Mouse (Mus musculus) hindbrain, embryonic 14.5 days (tissue): ENCODE results near the gene Tmem121b. TPM values are rescaled to one million over a fixed set of nuclear protein-coding genes. Genes with fewer than 3 reads are reported as not detected.

Source experiments
- ATAC-seq: fragments of 200-750 bp; cut with Nextera tagmentation; 2 replicates; pipeline ENCODE4 v1.8.0; 2017; ENCODE audit warnings: moderate number of reproducible peaks, mild to moderate bottlenecking, moderate TSS enrichment, moderate library complexity; ENCODE audit not compliant: low FRiP score
- DNase-seq: peaks from one replicate; pipeline ENCODE4 v3.0.0-alpha.2; 2015; ENCODE audit warnings: low spot score
- H3K27ac ChIP-seq: fragments of 300-500 bp; sonication (generic); 2 replicates; pipeline ENCODE4 v1.5.1; 2014; ENCODE audit warnings: mild to moderate bottlenecking, moderate library complexity
- H3K27me3 ChIP-seq: fragments of 300-500 bp; sonication (generic); 2 replicates; pipeline ENCODE4 v1.6.1; 2014; ENCODE audit warnings: mild to moderate bottlenecking, low read length, mixed read lengths; ENCODE audit not compliant: control insufficient read depth, insufficient read depth
- H3K36me3 ChIP-seq: fragments of 300-500 bp; sonication (generic); replicated peaks from 2 replicates; pipeline ENCODE4 v1.6.1; 2014; ENCODE audit not compliant: control insufficient read depth, insufficient read depth
- H3K4me1 ChIP-seq: fragments of 300-500 bp; sonication (generic); replicated peaks from 2 replicates; pipeline ENCODE4 v1.6.1; 2014; ENCODE audit warnings: antibody characterized with exemption, low read length, mixed read lengths; ENCODE audit not compliant: control insufficient read depth, insufficient read depth
- H3K4me2 ChIP-seq: fragments of 300-500 bp; sonication (generic); replicated peaks from 2 replicates; pipeline ENCODE4 v1.6.1; 2014; ENCODE audit warnings: mild to moderate bottlenecking, moderate library complexity
- H3K4me3 ChIP-seq: fragments of 300-500 bp; sonication (generic); replicated peaks from 2 replicates; pipeline ENCODE4 v1.5.1; 2014; ENCODE audit warnings: mild to moderate bottlenecking, low read length
- H3K9ac ChIP-seq: fragments of 300-500 bp; sonication (generic); 2 replicates; pipeline ENCODE4 v1.6.1; 2014
- H3K9me3 ChIP-seq: fragments of 300-500 bp; sonication (generic); 2 replicates; pipeline ENCODE4 v1.6.1; 2016; ENCODE audit warnings: low read length; ENCODE audit not compliant: control insufficient read depth
- WGBS: fragments of 180-500 bp; shearing (Covaris S2); extraction: QIAGEN DNeasy Blood & Tissue Kit; methylation state at CpG from one replicate; pipeline ENCODE4 v1.1.7; 2014; 5-methylcytosine and 5-hydroxymethylcytosine counted together
- polyA plus RNA-seq: library from polyadenylated mRNA; unstranded; fragments of >200 nt; fragmentation: Nextera tagmentation; extraction: Ambion mirVana; gene quantifications from 2 replicates; pipeline ENCODE4 v1.2.1, GENCODE M21; 2014

The Tmem121b gene
- polyA plus RNA-seq, 1 experiment from 2014 or later = 4.3 TPM

DNA sequence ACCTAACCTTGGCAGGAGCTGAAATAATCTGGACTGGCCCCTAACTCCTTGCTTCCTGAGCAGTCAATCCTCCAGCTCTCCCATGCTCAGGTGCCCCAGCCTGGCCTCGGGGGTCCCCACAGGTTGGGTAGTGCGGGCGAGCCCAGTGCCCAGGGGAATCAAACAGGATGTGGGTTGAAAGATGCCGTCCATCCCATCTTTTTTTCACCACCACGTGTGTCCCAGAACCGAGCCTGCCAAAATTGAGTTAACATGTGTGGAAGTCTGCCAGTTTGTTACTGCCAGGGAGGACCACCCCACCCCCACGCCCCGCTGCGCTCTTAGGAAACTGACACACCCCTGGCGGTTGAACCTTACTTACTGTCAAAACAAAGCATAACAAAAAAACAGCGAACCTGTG lies 29.7 kb downstream of the Tmem121b start:
- peak overlapping the region; percentile 55 for H3K9ac ChIP-seq
- ATAC-seq = peak; percentile 18; the same call in 1 of the 2 replicates
- H3K4me1 ChIP-seq = peaks cover 7% of the 10 kb centered on the region; the same call in 1 of the 2 replicates
- H3K4me3 ChIP-seq = peak overlapping the region; percentile 46
- no peaks in the 10 kb centered on the region for H3K9me3 ChIP-seq
- H3K27ac ChIP-seq = no peak overlapping the region
- peak overlapping the region; percentile 64 for H3K4me2 ChIP-seq
- 6% methylated on average over 11 of the region's 11 CpGs for WGBS
- no peak for DNase-seq
- peaks cover 37% of the 10 kb centered on the region for H3K27me3 ChIP-seq
- H3K36me3 ChIP-seq = no peaks in the 10 kb centered on the region

DNA sequence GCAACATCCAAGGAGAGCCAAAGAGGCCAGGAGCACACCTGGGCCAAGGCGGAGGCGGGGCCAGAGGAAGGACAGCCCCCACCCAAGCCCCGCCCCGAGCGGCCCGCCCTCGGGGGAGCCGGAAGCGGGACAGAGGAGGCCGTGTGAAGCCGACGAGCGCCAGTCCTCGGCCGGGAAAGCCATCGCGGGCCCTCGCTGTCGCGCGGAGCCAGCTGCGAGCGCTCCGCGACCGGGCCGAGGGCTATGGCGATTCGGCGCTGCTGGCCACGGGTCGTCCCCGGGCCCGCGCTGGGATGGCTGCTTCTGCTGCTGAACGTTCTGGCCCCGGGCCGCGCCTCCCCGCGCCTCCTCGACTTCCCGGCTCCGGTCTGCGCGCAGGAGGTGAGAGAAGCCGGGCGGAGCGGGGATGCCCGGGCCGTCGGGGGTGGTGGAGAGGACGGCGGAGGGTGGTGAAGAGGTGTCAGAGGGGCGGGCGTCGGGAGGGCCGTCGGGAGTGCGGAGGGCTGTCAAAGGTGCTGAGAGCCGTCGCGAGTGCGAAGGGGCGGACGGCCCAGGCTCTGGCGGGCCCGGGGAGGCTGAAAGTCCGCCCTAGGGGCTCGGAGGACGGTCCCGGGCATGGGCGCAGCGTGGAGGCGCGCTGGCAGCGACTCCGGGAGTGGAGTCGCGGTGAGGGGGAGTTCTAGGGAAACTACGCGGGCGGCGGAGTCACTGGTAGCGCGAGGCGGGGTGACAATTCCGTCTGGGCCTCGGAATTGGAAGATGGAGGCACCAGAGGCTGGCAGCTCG lies 30.3 kb downstream of the Tmem121b start, which contains the start of gene Il17ra:
TSS of gene Il17ra (plus strand) at position 162 of the 786 bp plus-strand sequence.
- Histone ChIP-seq H3K9me3 (no peaks in the 10 kb centered on the region), H3K9ac (peak within 1 kb of the TSS; percentile 55), H3K4me2 (peak within 1 kb of the TSS; percentile 64), H3K4me1 (peaks cover 7% of the 10 kb centered on the region; the same call in 1 of the 2 replicates), H3K27me3 (peaks cover 37% of the 10 kb centered on the region), H3K27ac (no peak within 1 kb of the TSS), H3K4me3 (peak within 1 kb of the TSS; percentile 46), H3K36me3 (no peaks in the 10 kb centered on the region)
- peak; percentile 48 for DNase-seq
- 0% methylated on average over 69 of the region's 90 CpGs for WGBS
- peak; percentile 73 for ATAC-seq

DNA sequence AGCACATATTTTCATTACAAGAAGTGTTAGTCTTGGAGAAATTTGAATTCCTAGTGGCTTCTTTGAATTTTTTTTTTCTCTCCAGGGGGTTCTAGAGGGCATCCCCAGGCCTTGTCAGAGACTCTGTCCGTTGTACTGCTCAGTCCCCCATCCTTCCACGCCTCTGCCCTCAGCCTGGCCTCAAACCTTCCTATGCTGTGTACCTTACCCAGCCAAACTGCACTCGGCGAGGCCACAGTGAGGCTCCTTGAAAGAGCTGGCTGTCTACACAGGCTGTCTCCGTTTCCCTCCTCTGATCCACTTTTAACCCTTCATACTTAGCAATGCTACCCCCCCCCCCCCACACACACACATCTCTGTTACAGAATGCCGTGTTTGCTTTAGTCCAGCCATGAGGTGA lies 31.4 kb downstream of the Tmem121b start:
- no peak overlapping the region for H3K4me2 ChIP-seq
- ATAC-seq = no peak
- H3K4me3 ChIP-seq = no peak overlapping the region
- H3K27me3 ChIP-seq = peaks cover 37% of the 10 kb centered on the region
- 58% methylated on average over 6 of the region's 6 CpGs for WGBS
- H3K4me1 ChIP-seq = peaks cover 7% of the 10 kb centered on the region; the same call in 1 of the 2 replicates
- no peak for DNase-seq
- no peak overlapping the region for H3K27ac ChIP-seq
- no peaks in the 10 kb centered on the region for H3K36me3 ChIP-seq
- no peaks in the 10 kb centered on the region for H3K9me3 ChIP-seq
- H3K9ac ChIP-seq = no peak overlapping the region

DNA sequence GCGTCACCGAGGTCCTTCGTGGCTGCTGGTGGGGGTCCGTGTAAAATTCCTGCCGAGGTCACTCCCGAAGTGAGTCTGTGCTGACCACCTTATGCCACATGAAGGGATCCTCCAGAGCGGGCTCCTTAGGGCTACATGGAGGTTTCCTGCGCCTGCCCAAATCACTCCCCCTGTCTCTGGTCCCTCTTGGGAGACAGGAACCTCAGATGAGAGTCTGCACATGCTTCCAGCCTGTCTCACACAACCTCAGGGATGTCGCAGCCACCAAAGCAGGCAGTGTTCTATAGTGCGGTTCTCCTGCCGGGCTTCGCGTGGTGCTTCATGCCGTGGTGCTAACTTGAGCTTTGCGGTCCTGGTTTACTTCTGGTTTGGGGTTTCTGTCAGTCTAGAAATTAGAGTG lies 32.4 kb downstream of the Tmem121b start:
- peaks cover 7% of the 10 kb centered on the region; the same call in 1 of the 2 replicates for H3K4me1 ChIP-seq
- no peak for ATAC-seq

DNA sequence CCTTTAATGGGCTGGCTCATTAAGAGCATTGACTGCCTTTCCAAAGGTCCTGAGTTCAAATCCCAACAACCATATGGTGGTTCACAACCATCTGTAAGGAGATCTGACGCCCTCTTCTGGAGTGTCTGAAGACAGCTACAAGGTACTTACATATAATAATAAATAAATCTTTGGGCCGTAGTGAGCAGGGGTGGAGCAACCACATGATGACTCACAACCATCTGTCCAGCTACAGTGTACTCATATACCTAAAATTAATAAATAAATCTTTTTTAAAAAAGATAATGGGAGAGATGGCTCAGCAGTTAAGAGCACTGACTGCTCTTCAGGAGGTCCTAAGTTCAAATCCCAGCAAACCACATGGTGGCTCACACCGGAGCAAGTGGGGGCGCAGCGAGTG lies 35.9 kb downstream of the Tmem121b start:
- Histone ChIP-seq H3K4me1 (no peaks in the 10 kb centered on the region), H3K4me3 (no peak overlapping the region), H3K9me3 (no peaks in the 10 kb centered on the region), H3K9ac (no peak overlapping the region), H3K4me2 (no peak overlapping the region), H3K27me3 (peaks cover 15% of the 10 kb centered on the region), H3K36me3 (no peaks in the 10 kb centered on the region), H3K27ac (no peak overlapping the region)
- ATAC-seq (no peak), DNase-seq (no peak)
- 87% methylated on average over 5 of the region's 5 CpGs for WGBS

More for the DNA sequence above, 32.4 kb downstream of the Tmem121b start:
- DNase-seq = no peak
- peaks cover 37% of the 10 kb centered on the region for H3K27me3 ChIP-seq
- H3K4me2 ChIP-seq = no peak overlapping the region
- 72% methylated on average over 15 of the region's 15 CpGs for WGBS
- H3K9me3 ChIP-seq = no peaks in the 10 kb centered on the region
- no peak overlapping the region for H3K9ac ChIP-seq
- H3K4me3 ChIP-seq = no peak overlapping the region
- H3K36me3 ChIP-seq = no peaks in the 10 kb centered on the region
- H3K27ac ChIP-seq = no peak overlapping the region

DNA sequence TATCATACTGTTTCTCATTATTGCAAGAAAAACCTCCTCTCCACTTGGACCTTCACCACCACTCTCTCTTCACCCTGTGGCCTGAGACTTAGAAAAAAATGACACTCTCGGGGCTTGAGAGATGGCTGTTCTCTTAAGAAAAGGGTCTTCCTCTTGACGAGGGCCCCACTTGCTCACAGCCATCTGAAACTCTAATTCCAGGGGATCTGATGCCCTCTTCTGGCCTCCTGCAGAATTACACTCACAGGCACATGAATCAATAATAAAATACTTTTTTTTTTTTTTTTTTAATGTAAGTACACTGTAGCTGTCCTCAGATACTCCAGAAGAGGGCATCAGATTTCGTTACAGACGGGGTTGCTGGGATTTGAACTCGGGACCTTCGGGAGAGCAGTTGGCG lies 36.5 kb downstream of the Tmem121b start:
- Histone ChIP-seq H3K27ac (no peak overlapping the region), H3K9ac (no peak overlapping the region), H3K4me2 (no peak overlapping the region), H3K4me1 (no peaks in the 10 kb centered on the region), H3K9me3 (no peaks in the 10 kb centered on the region), H3K4me3 (no peak overlapping the region), H3K27me3 (peaks cover 11% of the 10 kb centered on the region), H3K36me3 (no peaks in the 10 kb centered on the region)
- 63% methylated on average over 7 of the region's 7 CpGs for WGBS
- no peak for DNase-seq
- no peak for ATAC-seq

DNA sequence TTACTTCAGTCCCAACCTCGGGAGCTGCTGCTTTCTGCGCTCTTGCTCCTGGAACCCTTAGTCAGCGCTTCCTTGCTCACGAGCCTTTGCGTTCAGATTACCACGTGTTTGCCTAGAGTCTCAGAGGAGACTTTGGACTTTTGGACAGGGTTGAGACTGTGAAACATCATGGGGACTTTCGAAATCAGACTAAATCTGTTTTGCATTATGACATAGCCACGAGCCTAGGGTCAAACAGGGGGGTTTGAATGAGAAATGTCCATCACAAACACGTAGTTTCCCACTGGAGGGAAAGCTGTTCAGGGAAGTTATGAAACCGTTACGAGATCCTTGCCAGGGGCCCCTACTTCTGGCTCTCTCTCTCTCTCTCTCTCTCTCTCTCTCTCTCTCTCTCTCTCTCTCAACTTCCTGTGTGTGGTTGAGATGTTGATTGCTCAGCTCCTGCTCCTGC lies 39.0 kb downstream of the Tmem121b start:
- no peak overlapping the region for H3K27ac ChIP-seq
- no peaks in the 10 kb centered on the region for H3K9me3 ChIP-seq
- ATAC-seq (no peak), DNase-seq (no peak)
- no peak overlapping the region for H3K4me3 ChIP-seq
- H3K27me3 ChIP-seq = no peaks in the 10 kb centered on the region
- no peaks in the 10 kb centered on the region for H3K4me1 ChIP-seq
- no peak overlapping the region for H3K4me2 ChIP-seq
- H3K9ac ChIP-seq = no peak overlapping the region
- 67% methylated on average over 11 of the region's 11 CpGs for WGBS
- no peaks in the 10 kb centered on the region for H3K36me3 ChIP-seq

DNA sequence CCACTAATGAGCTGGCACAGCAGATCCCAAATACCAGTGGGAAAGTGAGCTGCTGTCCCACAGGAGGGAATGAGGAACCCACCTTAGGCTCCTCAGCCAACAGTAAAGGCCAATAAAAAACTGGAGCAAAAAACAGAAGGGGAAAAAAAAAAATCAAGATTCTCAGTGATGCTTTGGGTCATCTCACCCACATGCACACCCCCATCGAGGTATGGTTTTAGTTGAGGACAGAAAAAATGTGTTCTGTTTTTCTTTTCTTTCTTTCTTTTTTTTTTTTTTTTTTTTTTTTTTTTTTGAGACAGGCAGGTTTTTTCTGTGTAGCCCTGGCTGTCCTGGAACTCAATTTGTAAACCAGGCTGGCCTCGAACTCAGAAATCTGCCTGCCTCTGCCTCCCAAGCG lies 40.1 kb downstream of the Tmem121b start:
- H3K27ac ChIP-seq = no peak overlapping the region
- DNase-seq (no peak), ATAC-seq (no peak)
- no peaks in the 10 kb centered on the region for H3K27me3 ChIP-seq
- no peak overlapping the region for H3K4me2 ChIP-seq
- H3K9me3 ChIP-seq = no peaks in the 10 kb centered on the region
- no peaks in the 10 kb centered on the region for H3K36me3 ChIP-seq
- no peak overlapping the region for H3K9ac ChIP-seq
- no peak overlapping the region for H3K4me3 ChIP-seq
- 92% methylated on average over 3 of the region's 3 CpGs for WGBS
- H3K4me1 ChIP-seq = no peaks in the 10 kb centered on the region

DNA sequence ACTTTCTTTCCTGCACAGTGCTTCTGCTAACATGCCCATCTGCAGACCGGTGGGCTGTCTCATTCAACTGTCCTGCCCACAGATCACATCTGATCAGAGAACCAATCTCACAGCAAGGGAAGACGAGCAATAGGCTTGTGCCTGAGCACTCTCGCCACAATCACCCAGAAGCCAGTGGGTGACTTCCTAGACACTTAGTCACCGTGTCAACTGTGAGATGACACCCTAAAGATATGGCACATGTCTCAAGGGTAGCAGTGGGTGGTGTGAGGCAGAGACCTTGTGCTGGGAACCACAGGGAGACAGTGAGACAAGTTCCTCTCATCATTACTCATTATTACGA lies 40.5 kb downstream of the Tmem121b start:
- 82% methylated on average over 5 of the region's 5 CpGs for whole genome bisulfite sequencing

More for the DNA sequence above, 40.5 kb downstream of the Tmem121b start:
- DNase-seq (no peak), ATAC-seq (no peak)
- Histone ChIP-seq H3K27me3 (no peaks in the 10 kb centered on the region), H3K9ac (no peak overlapping the region), H3K4me3 (no peak overlapping the region), H3K4me1 (no peaks in the 10 kb centered on the region), H3K4me2 (no peak overlapping the region), H3K27ac (no peak overlapping the region), H3K36me3 (no peaks in the 10 kb centered on the region), H3K9me3 (no peaks in the 10 kb centered on the region)
